Mouse (Mus musculus) hindbrain, embryonic 11.5 days (tissue): Measurements from ENCODE around the gene Trp53rka. TPM values are rescaled to one million over a fixed set of nuclear protein-coding genes. Genes with fewer than 3 reads are reported as not detected.

Source experiments
- ATAC-seq: fragments of 200-750 bp; cut with Nextera tagmentation; 2 replicates; pipeline ENCODE4 v1.8.0; 2017; ENCODE audit warnings: mild to moderate bottlenecking, moderate TSS enrichment, moderate library complexity; ENCODE audit not compliant: low FRiP score
- DNase-seq: peaks from one replicate; pipeline ENCODE4 v3.0.0-alpha.2; 2015; ENCODE audit warnings: low spot score
- H3K27ac ChIP-seq: fragments of 300-500 bp; sonication (generic); 2 replicates; pipeline ENCODE4 v1.5.1; 2014; ENCODE audit warnings: mild to moderate bottlenecking, low read depth, low read length
- H3K27me3 ChIP-seq: fragments of 300-500 bp; sonication (generic); 2 replicates; pipeline ENCODE4 v1.6.1; 2014; ENCODE audit warnings: mild to moderate bottlenecking, low read length, moderate library complexity, mixed read lengths; ENCODE audit not compliant: control insufficient read depth, insufficient read depth
- H3K36me3 ChIP-seq: fragments of 300-500 bp; sonication (generic); 2 replicates; pipeline ENCODE4 v1.6.1; 2014; ENCODE audit warnings: mild to moderate bottlenecking, low read length, moderate library complexity, mixed read lengths; ENCODE audit not compliant: control insufficient read depth, insufficient read depth
- H3K4me1 ChIP-seq: fragments of 300-500 bp; sonication (generic); replicated peaks from 2 replicates; pipeline ENCODE4 v1.6.1; 2014; ENCODE audit warnings: low read length, mixed read lengths; ENCODE audit not compliant: control insufficient read depth, insufficient read depth
- H3K4me2 ChIP-seq: fragments of 300-500 bp; sonication (generic); replicated peaks from 2 replicates; pipeline ENCODE4 v1.6.1; 2014; ENCODE audit warnings: mild to moderate bottlenecking, low read depth, low read length
- H3K4me3 ChIP-seq: fragments of 300-500 bp; sonication (generic); 2 replicates; pipeline ENCODE4 v1.5.1; 2014; ENCODE audit warnings: low read depth, low read length
- H3K9ac ChIP-seq: fragments of 300-500 bp; sonication (generic); 2 replicates; pipeline ENCODE4 v1.6.1; 2014; ENCODE audit warnings: low read depth, low read length
- H3K9me3 ChIP-seq: fragments of 300-500 bp; sonication (generic); 2 replicates; pipeline ENCODE4 v1.6.1; 2016; ENCODE audit warnings: low read length; ENCODE audit not compliant: control insufficient read depth
- WGBS: fragments of 180-500 bp; shearing (Covaris S2); extraction: QIAGEN DNeasy Blood & Tissue Kit; methylation state at CpG from one replicate; pipeline ENCODE4 v1.1.7; 2014; 5-methylcytosine and 5-hydroxymethylcytosine counted together
- polyA plus RNA-seq: library from polyadenylated mRNA; unstranded; fragments of >200 nt; fragmentation: Nextera tagmentation; extraction: Ambion mirVana; gene quantifications from 2 replicates; pipeline ENCODE4 v1.2.1, GENCODE M21; 2014

The Trp53rka gene
- polyA plus RNA-seq, 1 experiment from 2014 or later, result 51.3 TPM

DNA sequence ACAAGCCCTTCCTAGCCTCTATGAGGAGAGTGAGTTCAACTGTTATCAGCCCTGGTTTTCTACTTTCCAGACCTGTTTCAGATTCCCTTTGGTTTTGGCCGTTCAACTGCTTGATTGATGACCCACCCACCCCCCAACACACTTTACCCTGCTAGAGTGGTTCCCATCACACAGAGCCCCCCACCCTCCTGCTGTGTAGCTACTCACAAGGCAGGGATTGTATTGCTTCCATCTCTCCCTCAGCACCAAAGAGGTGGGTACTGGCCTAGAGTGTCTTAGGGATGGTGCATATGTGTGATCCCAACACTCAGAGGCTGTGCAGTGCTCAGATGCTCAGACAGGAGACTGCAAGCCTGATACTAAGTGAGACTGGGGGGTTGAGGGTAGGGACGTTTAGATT is 1.4 kb upstream of the Trp53rka start:
- Histone ChIP-seq H3K4me2 (no peak overlapping the region), H3K9ac (no peak overlapping the region), H3K27ac (peak overlapping the region; percentile 87), H3K4me3 (no peak overlapping the region), H3K9me3 (no peaks in the 10 kb centered on the region), H3K27me3 (no peaks in the 10 kb centered on the region), H3K4me1 (no peaks in the 10 kb centered on the region; the same call in 1 of the 2 replicates), H3K36me3 (no peaks in the 10 kb centered on the region)
- DNase-seq (no peak), ATAC-seq (0 out of 2 replicates have a peak, but pooled peaks have one; percentile 9)
- WGBS, result 43% methylated on average over 2 of the region's 2 CpGs

- no peaks in the 10 kb centered on the region; the same call in 1 of the 2 replicates for H3K4me1 ChIP-seq
- no peaks in the 10 kb centered on the region for H3K9me3 ChIP-seq
- peak overlapping the region; percentile 75 for H3K4me2 ChIP-seq
- H3K27ac ChIP-seq, result peak overlapping the region; percentile 87
- WGBS, result 13% methylated on average over 17 of the region's 17 CpGs
- H3K27me3 ChIP-seq, result no peaks in the 10 kb centered on the region
- ATAC-seq (peak; percentile 71), DNase-seq (peak; percentile 74)
- no peaks in the 10 kb centered on the region for H3K36me3 ChIP-seq
- peak overlapping the region; percentile 84 for H3K9ac ChIP-seq
- peak overlapping the region; percentile 73 for H3K4me3 ChIP-seq
Measured at GRCm38 (mm10) chr2:165493587-165494210, 575 bp upstream of the Trp53rka start.

GRCm38 (mm10) chr2:165486881-165487535 is 6.1 kb downstream of the Trp53rka start:
- Histone ChIP-seq H3K27ac (no peak overlapping the region), H3K9ac (no peak overlapping the region), H3K27me3 (no peaks in the 10 kb centered on the region), H3K4me3 (no peak overlapping the region), H3K36me3 (no peaks in the 10 kb centered on the region), H3K4me2 (no peak overlapping the region), H3K4me1 (no peaks in the 10 kb centered on the region; the same call in 1 of the 2 replicates), H3K9me3 (no peaks in the 10 kb centered on the region)
- DNase-seq (peak; percentile 77), ATAC-seq (peak; percentile 40; the same call in 1 of the 2 replicates)
- WGBS, result 33% methylated on average over 8 of the region's 8 CpGs

GRCm38 (mm10) chr2:165486401-165486800 is 6.7 kb downstream of the Trp53rka start:
- H3K4me1 ChIP-seq, result no peaks in the 10 kb centered on the region
- H3K27ac ChIP-seq, result no peak overlapping the region
- WGBS, result 78% methylated on average over 5 of the region's 5 CpGs
- DNase-seq (no peak), ATAC-seq (no peak)
- no peaks in the 10 kb centered on the region for H3K9me3 ChIP-seq
- no peak overlapping the region for H3K4me3 ChIP-seq
- no peaks in the 10 kb centered on the region for H3K27me3 ChIP-seq
- no peaks in the 10 kb centered on the region for H3K36me3 ChIP-seq
- H3K9ac ChIP-seq, result no peak overlapping the region
- no peak overlapping the region for H3K4me2 ChIP-seq

GRCm38 (mm10) chr2:165485826-165486225 is 7.3 kb downstream of the Trp53rka start:
- no peak for DNase-seq
- no peaks in the 10 kb centered on the region for H3K27me3 ChIP-seq
- ATAC-seq, result no peak
- H3K27ac ChIP-seq, result no peak overlapping the region
- H3K4me3 ChIP-seq, result no peak overlapping the region
- H3K4me2 ChIP-seq, result no peak overlapping the region
- no peaks in the 10 kb centered on the region for H3K4me1 ChIP-seq
- H3K9me3 ChIP-seq, result no peaks in the 10 kb centered on the region
- H3K9ac ChIP-seq, result no peak overlapping the region
- H3K36me3 ChIP-seq, result no peaks in the 10 kb centered on the region
- WGBS, result 88% methylated on average over 3 of the region's 3 CpGs

DNA sequence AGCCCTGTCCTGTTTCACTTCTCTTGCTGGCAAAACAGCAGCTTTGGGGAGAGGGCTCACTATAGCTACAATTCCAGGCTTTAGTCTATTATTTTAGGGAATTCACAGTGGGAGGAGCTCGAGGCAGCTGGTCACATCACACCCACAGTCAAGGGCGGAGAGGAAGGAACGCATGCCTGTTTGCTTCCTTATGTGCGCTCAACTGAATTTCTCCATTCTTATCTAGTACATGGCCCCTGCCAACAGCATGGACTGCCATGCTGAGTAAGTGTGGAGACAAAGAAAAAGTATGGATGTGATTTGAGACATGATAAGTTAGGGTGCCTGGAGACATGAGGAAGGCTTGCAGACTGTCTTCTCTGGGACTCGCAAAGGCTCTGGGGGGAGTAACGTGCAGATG is 9.0 kb downstream of the Trp53rka start:
- Histone ChIP-seq H3K4me2 (no peak overlapping the region), H3K36me3 (no peaks in the 10 kb centered on the region), H3K27me3 (no peaks in the 10 kb centered on the region), H3K4me1 (no peaks in the 10 kb centered on the region), H3K9me3 (no peaks in the 10 kb centered on the region), H3K27ac (no peak overlapping the region), H3K9ac (no peak overlapping the region), H3K4me3 (no peak overlapping the region)
- DNase-seq (no peak), ATAC-seq (no peak)
- WGBS, result 73% methylated on average over 6 of the region's 6 CpGs

- H3K36me3 ChIP-seq, result no peaks in the 10 kb centered on the region
- H3K4me3 ChIP-seq, result no peak overlapping the region
- ATAC-seq (no peak), DNase-seq (no peak)
- no peak overlapping the region for H3K9ac ChIP-seq
- WGBS, result 59% methylated on average over 8 of the region's 8 CpGs
- H3K27me3 ChIP-seq, result no peaks in the 10 kb centered on the region
- no peak overlapping the region for H3K4me2 ChIP-seq
- no peaks in the 10 kb centered on the region for H3K9me3 ChIP-seq
- H3K4me1 ChIP-seq, result no peaks in the 10 kb centered on the region
- H3K27ac ChIP-seq, result no peak overlapping the region
Measured at GRCm38 (mm10) chr2:165482003-165482402, 11.1 kb downstream of the Trp53rka start.

GRCm38 (mm10) chr2:165475850-165476249 is 17.3 kb downstream of the Trp53rka start:
- DNase-seq, result no peak
- Histone ChIP-seq H3K4me3 (no peak overlapping the region), H3K27me3 (peaks cover 7% of the 10 kb centered on the region; the same call in 1 of the 2 replicates), H3K27ac (no peak overlapping the region), H3K4me2 (no peak overlapping the region), H3K4me1 (0 out of 2 replicates have a peak, but pooled peaks cover 4% of the 10 kb centered on the region), H3K9ac (no peak overlapping the region), H3K36me3 (no peaks in the 10 kb centered on the region), H3K9me3 (no peaks in the 10 kb centered on the region)
- ATAC-seq, result no peak
- WGBS, result 50% methylated on average over 5 of the region's 5 CpGs

DNA sequence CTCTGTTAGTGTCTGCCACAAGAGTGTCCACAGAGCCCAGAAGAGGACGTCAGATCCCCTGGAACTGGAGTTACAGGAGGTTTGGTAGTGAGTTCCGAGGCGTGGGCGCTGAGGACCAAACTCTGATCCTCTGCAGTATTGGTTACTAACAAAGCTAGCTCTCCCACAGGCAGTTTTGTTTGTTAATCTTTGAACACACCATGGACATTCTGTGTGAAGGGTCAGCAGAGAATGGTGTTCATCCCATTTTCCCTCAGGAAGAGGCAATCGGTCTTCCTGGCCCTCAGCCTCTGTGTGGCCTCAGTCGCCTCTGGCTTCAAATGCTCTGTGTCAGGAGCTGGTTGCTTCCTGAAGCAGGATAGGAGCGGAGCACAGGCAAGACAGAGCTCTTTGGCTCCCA is 17.7 kb downstream of the Trp53rka start:
- DNase-seq (no peak), ATAC-seq (no peak)
- H3K27me3 ChIP-seq, result peaks cover 7% of the 10 kb centered on the region; the same call in 1 of the 2 replicates
- 0 out of 2 replicates have a peak, but pooled peaks cover 4% of the 10 kb centered on the region for H3K4me1 ChIP-seq
- H3K4me3 ChIP-seq, result no peak overlapping the region
- no peak overlapping the region for H3K9ac ChIP-seq
- H3K9me3 ChIP-seq, result no peaks in the 10 kb centered on the region
- 72% methylated on average over 7 of the region's 7 CpGs for WGBS
- H3K27ac ChIP-seq, result no peak overlapping the region
- H3K4me2 ChIP-seq, result no peak overlapping the region
- no peaks in the 10 kb centered on the region for H3K36me3 ChIP-seq
